Mouse (Mus musculus): Measurements from ENCODE around the gene Irs2. TPM values are rescaled to one million over a fixed set of nuclear protein-coding genes. Genes with fewer than 3 reads are reported as not detected.

Gene Irs2
- polyA plus RNA-seq, 1 experiment from 2014 or later: 3.4 TPM

- no peak overlapping the region for H3K9ac ChIP-seq
- H3K4me3 ChIP-seq (replicated peaks): no peak overlapping the region
- H3K27me3 ChIP-seq: no peaks in the 10 kb centered on the region
- ATAC-seq (ENCODE audit: low read depth): no peak
- WGBS (ENCODE audit: insufficient replicate concordance): 53% methylated on average over 4 of the region's 4 CpGs
- no peak overlapping the region for H3K4me2 ChIP-seq
- H3K27ac ChIP-seq: no peak overlapping the region
- no peak for DNase-seq
- no peaks in the 10 kb centered on the region for H3K9me3 ChIP-seq (replicated peaks)
- peaks cover 27% of the 10 kb centered on the region for H3K4me1 ChIP-seq (replicated peaks)
- H3K36me3 ChIP-seq: no peaks in the 10 kb centered on the region
Observed at GRCm38 (mm10) chr8:10951567-10951966, 56.7 kb downstream of the Irs2 start.

DNA sequence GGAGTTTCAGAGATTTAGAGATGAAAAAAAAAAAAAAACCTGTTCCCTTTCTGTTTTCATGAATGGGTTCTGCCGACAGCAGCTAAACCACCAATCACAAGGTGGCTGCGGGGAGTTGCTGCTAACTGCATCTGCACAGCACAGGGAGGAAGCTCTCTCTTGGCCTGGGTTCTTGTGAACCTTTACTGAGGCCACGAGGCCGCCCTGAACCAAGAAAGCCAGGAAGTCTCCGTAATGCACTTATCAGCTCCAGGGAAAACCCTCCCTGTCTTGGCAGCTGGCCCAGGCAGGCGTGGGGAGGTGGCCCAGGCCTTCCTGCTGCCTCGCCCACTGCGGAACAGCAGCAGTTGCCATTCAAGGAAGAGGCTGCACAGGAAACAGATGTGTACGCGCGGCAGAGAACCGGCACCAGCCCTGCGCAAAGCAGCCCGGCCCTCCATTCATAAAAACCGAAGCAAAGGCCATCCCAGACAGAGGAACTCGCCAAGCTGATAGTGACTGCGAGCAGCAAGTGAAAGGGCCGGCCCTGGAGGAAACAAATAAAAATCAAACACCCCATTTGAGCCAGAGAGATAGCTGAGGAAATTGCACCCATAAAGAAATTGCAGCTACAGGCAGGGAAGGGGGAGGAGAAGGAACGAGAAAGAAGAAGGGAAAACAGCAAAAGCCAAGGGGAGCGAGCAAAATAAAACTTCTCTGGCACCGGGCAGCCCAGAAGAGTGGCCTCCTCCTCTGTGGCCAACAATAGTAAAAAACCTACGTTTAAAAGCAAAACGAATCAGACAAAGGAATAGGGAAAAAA lies 62.1 kb downstream of the Irs2 start:
- no peaks in the 10 kb centered on the region for H3K9me3 ChIP-seq (replicated peaks)
- H3K27me3 ChIP-seq: peaks cover 8% of the 10 kb centered on the region
- H3K4me1 ChIP-seq (replicated peaks): peaks cover 37% of the 10 kb centered on the region
- ATAC-seq (ENCODE audit: low read depth) (peak; percentile 88), DNase-seq (peak; percentile 69)
- 2% methylated on average over 23 of the region's 23 CpGs for WGBS (ENCODE audit: insufficient replicate concordance)
- peak overlapping the region; percentile 67 for H3K27ac ChIP-seq
- H3K4me3 ChIP-seq (replicated peaks): peak overlapping the region; percentile 38
- no peaks in the 10 kb centered on the region for H3K36me3 ChIP-seq
- peak overlapping the region; percentile 65 for H3K4me2 ChIP-seq
- H3K9ac ChIP-seq: peak overlapping the region; percentile 52

- H3K27ac ChIP-seq: peak overlapping the region; percentile 43; the same call in 1 of the 2 replicates
- ATAC-seq (ENCODE audit: low read depth) (no peak), DNase-seq (no peak)
- H3K9me3 ChIP-seq (replicated peaks): no peaks in the 10 kb centered on the region
- H3K9ac ChIP-seq: no peak overlapping the region
- peaks cover 11% of the 10 kb centered on the region for H3K27me3 ChIP-seq
- no peaks in the 10 kb centered on the region for H3K36me3 ChIP-seq
- H3K4me2 ChIP-seq: peak overlapping the region; percentile 65; the same call in 1 of the 2 replicates
- 32% methylated on average over 2 of the region's 2 CpGs for WGBS (ENCODE audit: insufficient replicate concordance)
- H3K4me1 ChIP-seq (replicated peaks): peaks cover 37% of the 10 kb centered on the region
- no peak overlapping the region for H3K4me3 ChIP-seq (replicated peaks)
Observed at GRCm38 (mm10) chr8:10945490-10945889, 62.8 kb downstream of the Irs2 start.

DNA sequence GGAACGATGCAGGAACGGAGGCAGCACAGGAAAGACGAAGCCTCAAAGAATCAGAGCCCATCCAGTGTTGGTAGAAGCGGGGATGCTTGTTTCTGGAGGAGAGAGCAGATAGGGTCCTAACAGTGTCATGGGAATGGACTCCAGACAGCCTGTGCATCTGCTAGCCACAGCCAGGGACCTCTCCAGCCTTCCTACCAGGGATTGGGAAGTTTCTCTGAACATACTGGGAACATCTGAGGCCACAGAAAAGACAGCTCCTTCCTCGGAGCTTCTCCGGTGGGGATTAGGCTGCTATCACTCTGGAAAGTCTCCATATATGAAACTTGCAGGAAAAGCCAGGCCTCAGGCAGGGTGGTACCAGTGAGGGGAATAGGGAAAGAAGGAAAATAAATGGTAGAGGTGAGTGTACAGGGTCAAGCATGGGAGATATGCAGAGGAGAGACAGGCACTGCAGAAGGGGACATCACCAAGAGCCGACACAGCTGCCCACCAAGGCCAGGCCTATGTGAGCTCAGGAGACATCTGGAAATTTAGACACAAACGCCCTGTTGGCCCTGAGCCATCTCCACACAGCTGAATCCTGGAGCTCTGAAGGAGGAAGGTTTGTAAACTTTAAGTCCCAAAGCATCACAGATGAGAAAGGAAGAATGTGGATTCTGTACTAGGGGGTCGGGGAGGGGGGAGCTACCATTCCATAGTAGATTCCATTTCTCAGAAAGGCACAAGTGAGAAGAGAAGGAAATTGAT lies 64.8 kb downstream of the Irs2 start:
- H3K27me3 ChIP-seq: peaks cover 13% of the 10 kb centered on the region
- H3K9me3 ChIP-seq (replicated peaks): no peaks in the 10 kb centered on the region
- H3K4me3 ChIP-seq (replicated peaks): no peak overlapping the region
- H3K4me2 ChIP-seq: no peak overlapping the region
- peaks cover 36% of the 10 kb centered on the region for H3K4me1 ChIP-seq (replicated peaks)
- ATAC-seq (ENCODE audit: low read depth) (no peak), DNase-seq (no peak)
- 65% methylated on average over 9 of the region's 9 CpGs for WGBS (ENCODE audit: insufficient replicate concordance)
- H3K36me3 ChIP-seq: no peaks in the 10 kb centered on the region
- no peak overlapping the region for H3K9ac ChIP-seq
- no peak overlapping the region for H3K27ac ChIP-seq

DNA sequence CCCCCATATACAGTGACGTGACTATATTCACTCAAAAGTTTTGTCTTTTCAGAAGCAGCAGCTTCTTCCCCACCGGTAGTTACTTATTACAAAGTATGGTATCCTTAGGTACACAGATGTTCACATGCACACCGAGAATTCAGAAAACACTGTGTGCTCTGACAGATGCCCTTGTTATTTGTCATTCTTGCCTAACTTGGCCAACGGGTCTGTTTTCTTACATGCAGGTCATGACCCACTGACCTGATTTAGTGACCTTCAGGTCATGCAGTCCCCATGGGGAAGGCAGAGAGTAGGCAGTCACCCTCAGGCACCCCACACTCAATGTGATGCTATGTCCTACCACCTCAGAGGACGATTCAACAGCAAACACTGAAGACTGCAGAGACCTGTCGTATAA lies 68.4 kb downstream of the Irs2 start:
- Histone ChIP-seq H3K4me2 (no peak overlapping the region), H3K4me1 (replicated peaks) (peaks cover 14% of the 10 kb centered on the region), H3K36me3 (no peaks in the 10 kb centered on the region), H3K9me3 (replicated peaks) (no peaks in the 10 kb centered on the region), H3K4me3 (replicated peaks) (no peak overlapping the region), H3K27me3 (peaks cover 26% of the 10 kb centered on the region), H3K9ac (no peak overlapping the region), H3K27ac (no peak overlapping the region)
- 58% methylated on average over 6 of the region's 6 CpGs for WGBS (ENCODE audit: insufficient replicate concordance)
- no peak for DNase-seq
- ATAC-seq (ENCODE audit: low read depth): peak; percentile 71

GRCm38 (mm10) chr8:10939210-10939782 lies 69.0 kb downstream of the Irs2 start:
- 56% methylated on average over 3 of the region's 3 CpGs for WGBS (ENCODE audit: insufficient replicate concordance)
- peaks cover 14% of the 10 kb centered on the region for H3K4me1 ChIP-seq (replicated peaks)
- 0 out of 2 replicates have a peak overlapping the region, but pooled peaks have one; percentile 16 for H3K27ac ChIP-seq
- no peaks in the 10 kb centered on the region for H3K9me3 ChIP-seq (replicated peaks)
- ATAC-seq (ENCODE audit: low read depth) (no peak), DNase-seq (no peak)
- H3K9ac ChIP-seq: no peak overlapping the region
- no peaks in the 10 kb centered on the region for H3K36me3 ChIP-seq
- peaks cover 28% of the 10 kb centered on the region for H3K27me3 ChIP-seq
- H3K4me2 ChIP-seq: no peak overlapping the region
- H3K4me3 ChIP-seq (replicated peaks): no peak overlapping the region

- ATAC-seq (ENCODE audit: low read depth) (no peak), DNase-seq (no peak)
- Histone ChIP-seq H3K4me1 (replicated peaks) (peaks cover 14% of the 10 kb centered on the region), H3K27ac (no peak overlapping the region), H3K4me2 (no peak overlapping the region), H3K9me3 (replicated peaks) (no peaks in the 10 kb centered on the region), H3K36me3 (no peaks in the 10 kb centered on the region), H3K4me3 (replicated peaks) (no peak overlapping the region), H3K27me3 (peaks cover 25% of the 10 kb centered on the region), H3K9ac (no peak overlapping the region)
- 76% methylated on average over 6 of the region's 6 CpGs for WGBS (ENCODE audit: insufficient replicate concordance)
Observed at GRCm38 (mm10) chr8:10938284-10938683, 70.0 kb downstream of the Irs2 start.

DNA sequence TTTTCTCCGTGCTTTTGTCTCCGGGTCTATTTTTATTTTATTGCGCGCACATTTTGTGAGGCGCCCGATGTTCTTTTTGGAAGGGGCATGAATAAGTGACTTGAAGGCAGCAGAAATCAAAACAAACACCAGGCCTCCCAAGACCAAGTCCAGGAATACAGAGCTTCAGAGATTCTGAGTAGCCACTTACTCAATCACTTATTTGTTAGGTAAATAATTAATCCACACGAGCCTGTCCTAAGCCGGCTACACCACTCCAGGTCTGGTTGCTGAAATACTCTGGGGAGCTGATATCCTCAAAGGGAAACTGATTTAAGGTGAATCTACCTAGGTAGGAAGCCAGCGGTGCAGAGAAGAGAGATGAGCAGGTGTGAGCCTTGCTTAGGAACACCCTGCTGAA lies 71.6 kb downstream of the Irs2 start:
- no peak for ATAC-seq (ENCODE audit: low read depth)
- Histone ChIP-seq H3K4me2 (no peak overlapping the region), H3K36me3 (no peaks in the 10 kb centered on the region), H3K4me1 (replicated peaks) (peaks cover 14% of the 10 kb centered on the region), H3K4me3 (replicated peaks) (no peak overlapping the region), H3K9ac (no peak overlapping the region), H3K27ac (peak overlapping the region; percentile 41; the same call in 1 of the 2 replicates), H3K27me3 (peaks cover 33% of the 10 kb centered on the region), H3K9me3 (replicated peaks) (no peaks in the 10 kb centered on the region)
- DNase-seq: no peak
- WGBS (ENCODE audit: insufficient replicate concordance): 77% methylated on average over 9 of the region's 9 CpGs

GRCm38 (mm10) chr8:10935231-10935630 lies 73.0 kb downstream of the Irs2 start:
- ATAC-seq (ENCODE audit: low read depth) (no peak), DNase-seq (no peak)
- Histone ChIP-seq H3K9me3 (replicated peaks) (no peaks in the 10 kb centered on the region), H3K4me1 (replicated peaks) (peaks cover 14% of the 10 kb centered on the region), H3K27ac (no peak overlapping the region), H3K27me3 (peaks cover 33% of the 10 kb centered on the region), H3K36me3 (no peaks in the 10 kb centered on the region), H3K4me2 (no peak overlapping the region), H3K9ac (no peak overlapping the region), H3K4me3 (replicated peaks) (no peak overlapping the region)
- WGBS (ENCODE audit: insufficient replicate concordance): 65% methylated on average over 8 of the region's 8 CpGs

All from liver, embryonic 13.5 days (tissue).